Mouse (Mus musculus) heart, adult 2 months (tissue): ENCODE results near the gene Cadm1. TPM values are rescaled to one million over a fixed set of nuclear protein-coding genes. Genes with fewer than 3 reads are reported as not detected.

ENCODE experiments used
- DNase-seq, 2 experiments: peaks; one replicate each; pipeline ENCODE4 v3.0.0; 2021
- H3K27ac ChIP-seq: fragments of 200-600 bp; 2 replicates; pipeline ENCODE4 v1.8.1; 2022
- H3K27me3 ChIP-seq: fragments of 200-500 bp; 2 replicates; pipeline ENCODE4 v1.6.1; 2012; ENCODE audit warnings: mild to moderate bottlenecking, low read length, inconsistent platforms, mixed read lengths; ENCODE audit not compliant: control insufficient read depth, insufficient read depth
- H3K36me3 ChIP-seq: fragments of 200-500 bp; 2 replicates; pipeline ENCODE4 v1.6.1; 2012; ENCODE audit warnings: low read length, inconsistent platforms; ENCODE audit not compliant: control insufficient read depth, insufficient read depth
- H3K4me1 ChIP-seq: fragments of 200-500 bp; 2 replicates; pipeline ENCODE4 v1.6.1; 2011; ENCODE audit warnings: low read length; ENCODE audit not compliant: control insufficient read depth, insufficient read depth
- H3K4me3 ChIP-seq: fragments of 200-600 bp; 2 replicates; pipeline ENCODE4 v1.8.1; 2022
- H3K79me2 ChIP-seq: fragments of 200-500 bp; replicated peaks from 2 replicates; pipeline ENCODE4 v1.6.1; 2012; ENCODE audit warnings: mild to moderate bottlenecking, inconsistent platforms, low read length, moderate library complexity, mixed read lengths; ENCODE audit not compliant: control insufficient read depth, insufficient read depth
- H3K9ac ChIP-seq: fragments of 200-500 bp; 2 replicates; pipeline ENCODE4 v1.6.1; 2012; ENCODE audit warnings: low read depth, mild to moderate bottlenecking, control low read depth, inconsistent platforms, low read length, mixed read lengths
- CTCF ChIP-seq: fragments of 200-600 bp; IDR thresholded peaks from 2 replicates; pipeline ENCODE4 v1.8.1; 2022; ENCODE audit warnings: antibody characterized with exemption, mild to moderate bottlenecking, moderate library complexity
- EP300 ChIP-seq: fragments of 200-500 bp; IDR thresholded peaks from 2 replicates; pipeline ENCODE4 v1.6.1; 2011; ENCODE audit warnings: low read depth, low read length, control low read depth; ENCODE audit not compliant: insufficient read depth
- POLR2A ChIP-seq: fragments of 200-500 bp; IDR thresholded peaks from 2 replicates; pipeline ENCODE4 v1.6.1; 2011; ENCODE audit warnings: mild to moderate bottlenecking, low read depth, low read length, control low read depth; ENCODE audit not compliant: insufficient read depth
- WGBS: fragments of 180-500 bp; shearing (Covaris S2); methylation state at CpG from one replicate; pipeline ENCODE4 v1.1.7; 2018; 5-methylcytosine and 5-hydroxymethylcytosine counted together
- intact Hi-C: fragments of 180-260 bp; cut with DNase I; formaldehyde crosslinking; loops from one replicate; pipeline ENCODE4 v1.15.1; 2025
- polyA plus RNA-seq: library from polyadenylated mRNA; depleted of rRNA; stranded (reverse); fragments of >200 nt; gene quantifications from 2 replicates; pipeline ENCODE4 v1.2.3, GENCODE M21; 2012
- total RNA-seq, 2 experiments: library from RNA; stranded (reverse); gene quantifications; 2 replicates each; pipeline ENCODE4 v1.2.3; 2021

Cadm1 gene
- total and polyA plus RNA-seq, 3 experiments: 1.6 to 2.6 (median 2.4) TPM

GRCm38 (mm10) chr9:47671617-47672016, 141.6 kb downstream of the Cadm1 start:
- TF ChIP-seq CTCF (no peak), POLR2A (no peak), EP300 (no peak)
- Histone ChIP-seq H3K36me3 (no peaks in the 10 kb centered on the region), H3K9ac (no peak overlapping the region), H3K27me3 (no peaks in the 10 kb centered on the region), H3K4me1 (no peaks in the 10 kb centered on the region), H3K79me2 (no peaks in the 10 kb centered on the region), H3K27ac (no peak overlapping the region), H3K4me3 (no peak overlapping the region)
- no peak for DNase-seq
- 54% methylated on average over 11 of the region's 11 CpGs for WGBS
- intact Hi-C loops: no loop called here

- no peak for DNase-seq
- no peaks in the 10 kb centered on the region for H3K36me3 ChIP-seq
- no peak overlapping the region for H3K4me3 ChIP-seq
- intact Hi-C loops: no loop called here
- TF ChIP-seq EP300 (no peak), CTCF (no peak)
- H3K27me3 ChIP-seq: no peaks in the 10 kb centered on the region
- no peaks in the 10 kb centered on the region for H3K4me1 ChIP-seq
- 84% methylated on average over 11 of the region's 11 CpGs for WGBS
- no peak overlapping the region for H3K9ac ChIP-seq
- H3K79me2 ChIP-seq: no peaks in the 10 kb centered on the region
- H3K27ac ChIP-seq: no peak overlapping the region
Measured at GRCm38 (mm10) chr9:47674766-47675713, 145.1 kb downstream of the Cadm1 start.

GRCm38 (mm10) chr9:47686881-47687280, 156.9 kb downstream of the Cadm1 start:
- no peaks in the 10 kb centered on the region for H3K36me3 ChIP-seq
- no peak overlapping the region for H3K27ac ChIP-seq
- DNase-seq: no peak
- intact Hi-C loops: no loop called here
- no peaks in the 10 kb centered on the region for H3K79me2 ChIP-seq
- H3K4me1 ChIP-seq: no peaks in the 10 kb centered on the region; the same call in none of the 2 replicates
- no peaks in the 10 kb centered on the region for H3K27me3 ChIP-seq
- 86% methylated on average over 2 of the region's 2 CpGs for WGBS
- H3K4me3 ChIP-seq: no peak overlapping the region
- no peak overlapping the region for H3K9ac ChIP-seq
- no peak for TF ChIP-seq EP300
- TF ChIP-seq CTCF: no peak
- TF ChIP-seq POLR2A: no peak

- H3K27ac ChIP-seq: no peak overlapping the region
- WGBS: 75% methylated on average over 5 of the region's 5 CpGs
- no peaks in the 10 kb centered on the region for H3K79me2 ChIP-seq
- TF ChIP-seq EP300: no peak
- no peak for TF ChIP-seq CTCF
- TF ChIP-seq POLR2A: no peak
- no peak for DNase-seq
- no peak overlapping the region for H3K4me3 ChIP-seq
- H3K27me3 ChIP-seq: no peaks in the 10 kb centered on the region
- no peaks in the 10 kb centered on the region; the same call in none of the 2 replicates for H3K4me1 ChIP-seq
- intact Hi-C loops: no loop called here
- H3K9ac ChIP-seq: no peak overlapping the region
- H3K36me3 ChIP-seq: no peaks in the 10 kb centered on the region
Measured at GRCm38 (mm10) chr9:47687604-47688003, 157.6 kb downstream of the Cadm1 start.

DNA sequence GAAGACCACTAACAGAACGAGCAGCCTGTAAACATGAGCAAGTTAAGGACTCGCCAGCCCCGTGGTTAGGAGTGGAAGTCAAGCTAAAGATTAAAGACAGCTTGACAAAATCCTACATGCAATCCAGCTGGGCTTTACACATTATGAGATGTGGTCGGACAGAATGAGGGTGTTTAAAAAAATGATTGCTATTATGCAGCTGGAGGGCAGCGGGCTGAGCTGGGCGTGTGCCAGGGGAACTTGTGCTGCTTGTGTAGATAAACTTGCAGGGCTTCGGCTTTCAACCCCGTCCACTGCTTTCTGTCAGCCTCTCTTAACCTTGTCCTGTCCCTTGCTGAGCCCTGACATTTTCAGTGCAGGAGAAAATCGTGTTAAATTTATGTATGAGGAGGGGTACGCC, 158.3 kb downstream of the Cadm1 start:
- no peak overlapping the region for H3K4me3 ChIP-seq
- TF ChIP-seq CTCF (no peak), EP300 (no peak), POLR2A (no peak)

DNA sequence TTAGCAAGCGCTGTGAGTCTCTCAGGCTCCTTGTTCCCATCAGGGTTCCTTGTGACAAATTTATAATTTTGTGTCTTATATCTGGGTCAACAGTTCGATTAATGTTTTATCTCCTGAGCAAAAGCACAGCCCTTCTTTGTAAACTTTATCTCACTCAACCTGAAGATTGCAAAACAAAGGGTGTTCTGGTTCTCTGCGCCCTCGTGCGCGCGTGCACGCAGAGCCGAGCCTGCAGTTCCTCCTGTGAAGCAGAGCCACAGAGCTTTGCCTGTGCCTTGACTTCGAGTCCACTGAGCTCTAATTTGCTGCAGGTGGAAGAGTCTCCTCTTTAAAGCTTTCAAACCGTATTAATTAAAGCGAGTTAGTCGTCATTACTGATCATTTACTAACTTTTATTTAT, 162.9 kb downstream of the Cadm1 start:
- 80% methylated on average over 13 of the region's 13 CpGs for WGBS
- TF ChIP-seq POLR2A (no peak), EP300 (no peak), CTCF (no peak)
- Histone ChIP-seq H3K36me3 (no peaks in the 10 kb centered on the region), H3K27ac (no peak overlapping the region), H3K27me3 (no peaks in the 10 kb centered on the region), H3K4me1 (no peaks in the 10 kb centered on the region; the same call in none of the 2 replicates), H3K9ac (no peak overlapping the region), H3K79me2 (no peaks in the 10 kb centered on the region), H3K4me3 (no peak overlapping the region)
- intact Hi-C loops: no loop called here
- no peak for DNase-seq

More for the DNA sequence above, 158.3 kb downstream of the Cadm1 start:
- Histone ChIP-seq H3K36me3 (no peaks in the 10 kb centered on the region), H3K4me1 (no peaks in the 10 kb centered on the region; the same call in none of the 2 replicates), H3K9ac (no peak overlapping the region), H3K27me3 (no peaks in the 10 kb centered on the region), H3K27ac (no peak overlapping the region), H3K79me2 (no peaks in the 10 kb centered on the region)
- 17% methylated on average over 10 of the region's 10 CpGs for WGBS
- DNase-seq: peak; percentile 46 to 50
- intact Hi-C loops: no loop called here
